Mouse (Mus musculus): ENCODE results near the gene Pde4d.

Gene Pde4d

DNA sequence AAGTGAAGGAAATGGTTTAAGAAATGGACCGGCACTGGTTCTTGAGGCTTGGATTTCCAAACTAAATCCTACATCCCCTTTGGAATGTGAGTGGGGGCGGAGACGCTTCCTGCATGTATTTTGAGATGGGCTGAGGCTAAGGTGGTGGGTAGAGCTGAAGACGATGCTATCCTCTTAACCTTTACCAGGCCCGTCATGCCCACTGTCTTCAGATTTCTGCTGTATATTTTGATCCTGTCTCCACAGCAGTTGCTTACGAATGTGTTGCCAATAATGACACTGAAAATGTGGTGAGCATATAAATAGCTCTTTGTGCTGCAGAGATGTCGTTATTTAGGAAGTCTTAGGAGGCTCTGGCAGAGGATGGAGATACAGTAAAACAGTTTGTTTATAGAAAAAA is 904.3 kb downstream of the Pde4d start:
- DNase-seq (ENCODE audit: extremely low read depth, low read depth, low spot score) = no peak

DNA sequence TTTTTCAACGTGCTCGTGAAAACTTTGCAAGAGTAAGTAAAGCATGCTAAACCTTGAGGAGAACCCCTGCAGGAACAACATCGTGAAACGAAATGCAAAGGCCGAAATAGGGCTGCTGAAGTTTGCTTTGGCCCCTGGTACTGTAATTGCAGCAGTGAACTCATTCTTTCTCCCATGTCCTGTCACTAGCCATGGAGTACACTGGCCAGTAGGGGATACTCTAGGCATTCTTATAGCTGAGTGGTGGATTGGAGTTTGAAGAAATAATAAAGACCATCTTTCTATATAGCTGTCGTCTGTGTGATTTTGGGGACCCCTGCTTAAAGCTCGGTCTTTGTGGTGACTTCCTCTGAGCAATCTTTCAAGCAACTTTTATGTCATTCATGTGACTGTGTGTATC is 906.5 kb downstream of the Pde4d start:
- no peak for DNase-seq (ENCODE audit: extremely low read depth, low read depth, low spot score)

DNA sequence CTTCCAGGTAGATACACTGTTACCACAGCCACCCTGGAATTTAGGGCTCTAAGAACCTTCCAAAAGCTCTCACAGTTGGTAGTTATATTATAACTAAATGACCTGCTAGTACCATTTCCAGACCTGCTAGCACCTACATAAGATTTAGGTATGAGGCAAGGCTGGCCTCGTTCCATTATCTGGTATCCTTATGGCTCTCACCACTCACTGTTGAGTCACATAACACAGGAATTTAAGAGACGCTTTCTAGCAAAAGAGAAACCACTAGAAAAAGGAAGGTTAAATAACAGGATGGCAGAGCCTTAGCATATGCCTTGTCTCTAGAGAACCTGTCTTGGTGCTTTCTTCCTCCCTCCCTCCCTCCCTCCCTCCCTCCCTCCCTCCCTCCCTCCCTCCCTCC is 910.2 kb downstream of the Pde4d start:
- DNase-seq (ENCODE audit: extremely low read depth, low read depth, low spot score) = no peak

DNA sequence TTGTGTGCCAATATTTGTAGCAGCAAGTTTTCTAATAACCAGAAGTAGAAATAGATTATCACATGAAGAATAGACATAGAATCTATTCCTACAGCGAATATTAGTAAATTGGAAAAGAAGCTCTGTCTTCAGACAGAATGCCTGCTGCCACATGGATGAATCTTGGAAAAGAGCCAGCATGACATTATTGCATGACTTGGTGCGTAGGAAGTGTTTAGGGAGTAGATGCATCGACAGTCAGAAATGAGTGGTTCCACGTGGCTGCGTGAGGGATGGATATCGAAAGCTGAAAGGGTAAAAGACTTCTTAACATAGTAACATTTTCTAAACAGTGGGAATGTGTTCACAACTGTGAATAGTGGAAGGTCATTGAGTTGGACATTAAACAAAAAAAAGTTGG is 912.6 kb downstream of the Pde4d start:
- no peak for DNase-seq (ENCODE audit: extremely low read depth, low read depth, low spot score)

DNA sequence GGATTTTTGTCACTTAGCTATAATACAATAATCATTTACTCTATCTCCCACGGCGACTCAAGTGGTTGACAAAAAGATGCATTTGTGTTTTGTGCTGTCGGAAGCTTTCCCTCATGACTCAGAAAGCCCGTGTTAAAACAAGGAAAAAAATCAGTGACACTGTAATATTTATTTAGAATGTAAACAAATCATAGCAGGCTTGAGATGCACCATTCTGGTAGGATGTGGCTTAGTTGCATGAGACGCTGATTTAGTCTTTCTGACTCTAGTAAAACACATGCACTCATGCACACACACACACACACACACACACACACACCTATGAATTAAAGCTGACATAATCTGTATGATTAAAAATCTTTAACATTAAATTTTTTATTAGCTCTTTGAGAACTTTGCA is 924.7 kb downstream of the Pde4d start:
- DNase-seq (ENCODE audit: extremely low read depth, low read depth, low spot score) = no peak

DNA sequence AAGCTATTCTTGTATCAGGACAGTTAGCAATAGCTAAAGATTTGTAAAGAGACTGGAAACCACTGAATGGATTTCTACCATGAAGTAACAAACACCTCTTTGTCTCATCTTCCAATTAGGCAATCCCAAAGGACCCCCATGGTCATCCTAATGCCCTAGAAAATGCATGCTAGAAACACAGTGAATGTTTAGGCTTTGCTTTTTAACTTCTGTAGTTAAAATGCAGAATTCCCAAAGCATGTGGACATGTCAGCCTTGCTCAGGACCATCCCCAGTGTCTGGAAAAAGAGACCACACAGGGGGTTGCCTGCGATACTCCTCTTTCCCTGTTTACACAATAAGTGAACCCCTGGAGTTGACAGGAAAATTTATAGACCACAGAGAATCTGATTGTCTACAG is 926.9 kb downstream of the Pde4d start:
- DNase-seq (ENCODE audit: extremely low read depth, low read depth, low spot score) = no peak

DNA sequence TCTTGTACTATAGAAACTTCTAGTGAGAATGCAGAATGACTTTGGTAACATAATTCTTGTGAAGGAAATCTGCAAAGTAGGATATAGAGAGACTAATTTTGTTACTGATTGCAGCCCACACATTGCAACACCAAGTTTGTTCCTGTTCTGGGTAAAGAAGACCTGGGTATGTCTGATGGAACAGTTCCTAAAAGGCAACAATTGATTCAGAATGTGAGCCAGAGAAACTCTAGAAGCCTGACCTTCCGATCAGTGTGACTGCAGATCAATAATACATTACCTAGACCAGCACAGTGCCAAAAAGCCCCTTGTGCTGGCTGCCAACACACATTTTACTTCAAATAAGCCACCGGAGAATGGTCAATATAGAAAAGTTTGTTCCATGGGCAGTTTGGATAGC is 930.4 kb downstream of the Pde4d start:
- DNase-seq (ENCODE audit: extremely low read depth, low read depth, low spot score) = no peak

DNA sequence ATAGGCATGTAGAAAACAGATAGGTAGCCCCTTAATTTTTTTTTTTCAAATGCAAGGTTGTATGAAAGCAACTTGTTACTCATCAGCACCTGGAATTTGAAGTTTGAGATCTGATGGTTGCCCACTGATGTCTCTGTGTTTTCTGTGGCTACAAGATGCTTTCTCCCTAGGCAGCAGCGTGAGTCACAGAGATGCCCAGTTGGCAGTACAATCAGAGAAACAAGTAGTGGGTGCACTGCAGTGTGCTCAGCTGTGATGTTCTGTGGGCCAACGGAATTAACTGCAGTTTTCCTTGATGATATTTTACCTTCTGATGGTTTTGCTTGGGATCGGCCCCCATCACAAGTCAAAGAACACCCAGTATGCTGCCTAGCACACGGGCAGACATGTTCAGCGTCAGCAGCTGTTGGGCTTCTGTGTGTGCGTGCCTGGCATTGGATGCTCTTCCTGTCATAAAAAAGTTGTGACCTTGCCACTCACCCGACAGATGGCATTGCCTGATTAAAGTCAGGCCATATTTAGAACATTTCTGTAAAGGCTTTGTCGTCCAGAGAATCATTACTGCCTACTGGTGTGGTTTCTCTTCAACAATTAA is 939.0 kb downstream of the Pde4d start:
- DNase-seq (ENCODE audit: extremely low read depth, low read depth, low spot score) = no peak

DNA sequence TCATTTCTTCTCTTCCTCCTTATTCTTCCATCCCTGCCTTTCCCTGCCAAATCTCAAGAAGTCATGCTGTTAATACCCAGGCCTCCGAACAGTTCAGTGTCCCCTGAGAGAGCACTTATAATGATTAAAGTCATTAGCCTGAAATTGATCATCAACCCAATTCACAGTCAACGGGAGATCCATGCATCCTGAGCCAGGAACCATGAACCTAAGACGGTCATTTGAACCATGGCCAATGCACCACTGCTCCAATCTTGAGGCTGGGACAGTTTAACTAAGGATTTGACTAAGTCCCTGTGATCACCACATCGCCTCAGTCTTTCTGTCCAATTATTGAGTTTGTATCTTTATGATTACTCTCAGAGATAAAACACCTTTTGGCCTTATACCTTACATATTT is 952.6 kb downstream of the Pde4d start:
- DNase-seq (ENCODE audit: extremely low read depth, low read depth, low spot score) = no peak

DNA sequence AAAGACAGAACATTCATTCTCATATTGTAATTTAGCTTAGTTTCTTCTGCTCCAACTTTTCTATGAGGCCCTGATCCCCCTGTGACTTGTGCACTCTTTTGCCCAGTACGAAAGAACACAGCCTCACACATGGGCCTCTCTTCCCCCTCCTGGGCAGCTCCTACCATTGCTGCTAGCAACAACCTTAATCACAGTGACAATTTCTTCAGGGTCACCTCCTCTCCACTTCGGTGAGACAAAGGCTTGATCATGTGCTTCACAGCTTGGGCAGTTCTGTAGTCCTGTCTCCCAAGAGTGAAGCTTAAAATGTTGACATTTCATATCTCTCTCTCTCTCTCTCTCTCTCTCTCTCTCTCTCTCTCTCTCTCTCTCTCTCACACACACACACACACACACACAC is 953.2 kb downstream of the Pde4d start:
- DNase-seq (ENCODE audit: extremely low read depth, low read depth, low spot score) = no peak

DNA sequence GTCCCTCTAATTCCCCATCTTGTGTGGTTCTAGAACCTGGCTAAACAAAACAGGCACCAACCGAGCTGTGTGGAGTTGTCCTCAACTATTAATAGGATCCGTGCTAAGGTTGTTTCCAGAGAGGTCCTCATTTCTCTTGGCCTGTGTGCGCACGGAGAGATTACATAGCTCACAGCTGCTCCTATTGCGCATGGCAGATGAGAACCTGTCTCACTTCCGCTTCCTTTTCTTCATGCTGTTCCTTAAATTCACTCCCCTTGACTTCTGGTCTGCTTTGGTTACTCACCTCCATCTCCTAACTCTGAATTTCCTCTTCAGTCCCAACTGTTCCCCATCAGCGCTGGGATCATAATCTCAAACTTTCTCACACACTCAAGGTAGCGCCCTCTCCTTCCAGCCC is 956.6 kb downstream of the Pde4d start:
- no peak for DNase-seq (ENCODE audit: extremely low read depth, low read depth, low spot score)

DNA sequence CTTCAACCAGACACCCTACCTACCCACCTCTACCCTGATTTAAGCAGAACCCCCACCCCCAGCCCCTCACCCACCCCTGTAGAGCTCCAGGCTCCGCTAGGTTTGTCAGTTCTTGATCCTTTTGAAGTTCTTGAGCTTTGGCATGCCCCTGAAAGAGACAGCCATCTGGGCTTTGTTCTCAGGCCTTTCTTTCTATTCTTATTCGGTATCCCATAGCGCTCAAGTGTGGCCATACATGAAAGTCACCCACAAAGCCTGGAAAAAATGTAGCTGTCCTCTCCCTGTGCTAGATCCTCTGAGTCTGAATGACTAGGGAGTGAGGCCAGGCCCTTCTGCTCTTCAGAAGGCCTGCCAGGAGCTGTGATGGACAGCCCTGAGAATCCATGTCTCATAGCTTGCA is 957.6 kb downstream of the Pde4d start:
- no peak for DNase-seq (ENCODE audit: extremely low read depth, low read depth, low spot score)

DNA sequence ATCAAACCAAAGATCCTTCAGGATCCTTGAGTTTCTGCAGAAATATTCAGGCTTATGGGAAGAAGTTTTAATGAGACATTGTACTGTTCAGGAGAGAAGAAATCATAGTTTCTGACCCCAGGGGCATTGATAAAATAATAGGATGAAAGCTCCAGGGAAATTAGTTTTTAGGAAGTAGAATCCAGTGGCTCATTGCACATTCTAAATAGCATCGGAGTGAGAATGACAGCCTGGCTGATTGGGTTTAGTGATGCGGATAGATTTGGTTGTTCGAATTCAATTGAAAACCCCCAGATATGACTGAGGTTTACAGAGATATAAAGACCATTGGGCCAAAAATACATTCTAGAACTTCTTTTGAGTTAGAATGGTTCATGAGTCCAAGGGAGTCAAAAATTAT is 970.7 kb downstream of the Pde4d start:
- no peak for DNase-seq (ENCODE audit: extremely low read depth, low read depth, low spot score)

DNA sequence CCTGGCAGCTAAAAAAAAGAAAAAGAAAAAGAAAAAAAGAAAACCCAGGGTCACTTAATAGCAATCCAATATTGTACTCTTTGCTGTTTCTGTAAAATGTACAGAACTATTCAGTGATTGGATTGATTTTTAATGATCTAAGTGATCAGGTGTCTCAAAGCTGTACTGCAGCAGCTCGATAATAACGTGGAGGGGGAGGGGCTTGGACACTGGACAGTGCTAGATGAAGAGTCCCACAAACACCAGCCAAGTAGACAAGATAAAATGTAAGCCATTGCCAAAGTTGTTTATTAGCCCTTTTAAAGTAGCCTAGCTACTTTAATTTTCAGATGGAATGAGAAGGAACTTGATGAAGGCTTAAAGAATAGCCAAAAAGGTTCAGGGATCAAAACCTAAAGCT is 975.2 kb downstream of the Pde4d start:
- DNase-seq (ENCODE audit: extremely low read depth, low read depth, low spot score) = no peak

DNA sequence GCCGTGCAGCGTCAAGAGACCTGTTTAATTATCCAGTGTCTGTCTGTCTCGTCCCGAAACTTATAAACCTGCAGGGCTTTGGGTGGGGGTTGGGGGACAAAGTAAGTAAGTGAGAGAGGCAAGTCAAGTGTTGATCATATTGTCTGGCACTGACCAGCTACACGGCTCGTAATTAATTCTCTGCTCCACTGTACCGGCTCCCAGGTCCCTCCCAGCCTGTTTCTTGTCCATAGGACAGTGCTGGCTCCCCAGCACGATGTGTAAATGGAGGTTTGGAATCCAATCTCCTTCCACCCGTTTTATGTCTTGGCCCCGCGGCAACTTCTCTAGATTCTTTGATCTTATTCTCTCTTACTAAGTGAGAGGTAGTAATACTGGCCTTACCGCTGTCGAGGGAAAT is 975.8 kb downstream of the Pde4d start:
- no peak for DNase-seq (ENCODE audit: extremely low read depth, low read depth, low spot score)

DNA sequence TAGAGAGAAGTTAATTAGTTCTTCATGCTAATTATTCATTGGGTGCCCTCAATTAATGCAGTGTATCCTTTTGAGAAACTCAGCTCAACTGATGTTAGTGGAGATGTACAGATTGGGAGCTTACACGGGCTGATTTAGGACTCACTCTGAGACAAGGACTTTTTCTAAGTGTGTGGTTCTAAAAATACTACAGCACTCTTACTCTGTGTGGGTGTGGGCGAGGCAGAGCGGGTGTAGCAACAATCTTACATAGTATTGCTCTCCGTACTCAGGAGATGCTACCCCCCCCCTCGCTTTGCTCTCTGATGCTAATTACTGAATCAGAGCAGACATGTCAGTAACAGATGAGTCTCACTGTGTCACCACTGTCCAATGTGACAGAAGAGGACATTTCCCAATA is 976.3 kb downstream of the Pde4d start:
- no peak for DNase-seq (ENCODE audit: extremely low read depth, low read depth, low spot score)

DNA sequence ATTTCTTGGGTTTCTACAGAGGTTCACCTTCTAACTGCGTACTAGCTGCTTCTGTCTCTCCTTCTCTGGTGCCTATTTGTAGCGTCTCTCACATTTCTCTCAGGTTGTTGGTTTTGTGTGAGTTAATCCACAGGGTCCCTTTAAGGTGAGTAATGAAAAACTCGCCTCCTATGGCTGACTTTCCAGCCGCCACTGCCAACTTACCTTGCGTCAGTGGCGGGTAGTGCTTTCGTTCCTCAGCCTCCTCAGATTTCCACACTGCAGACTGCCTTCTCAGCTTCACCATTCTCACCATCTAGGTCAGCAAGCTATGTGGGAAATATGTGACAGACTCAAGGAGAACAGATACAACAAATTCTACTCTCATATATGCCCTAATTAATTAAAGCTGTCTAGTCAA is 977.8 kb downstream of the Pde4d start:
- no peak for DNase-seq (ENCODE audit: extremely low read depth, low read depth, low spot score)

DNA sequence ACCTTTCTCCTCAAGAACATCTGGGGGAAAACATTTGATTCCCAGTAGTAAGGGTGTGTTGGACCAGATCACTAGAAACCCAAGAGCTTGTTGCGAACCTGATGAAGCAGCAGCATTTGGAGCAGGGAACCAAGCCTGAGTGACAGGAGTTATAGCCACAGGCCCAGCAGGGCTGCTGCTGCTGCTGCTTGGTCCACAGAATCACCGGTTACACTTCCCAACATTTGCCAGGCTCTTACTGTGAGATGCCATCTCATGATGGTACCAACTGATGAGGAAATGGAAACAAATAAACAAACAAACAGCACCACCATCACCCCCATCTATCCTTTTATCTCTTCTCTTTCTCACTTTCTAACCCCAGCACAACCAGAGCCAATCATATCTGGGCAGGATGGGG is 979.8 kb downstream of the Pde4d start:
- no peak for DNase-seq (ENCODE audit: extremely low read depth, low read depth, low spot score)

DNA sequence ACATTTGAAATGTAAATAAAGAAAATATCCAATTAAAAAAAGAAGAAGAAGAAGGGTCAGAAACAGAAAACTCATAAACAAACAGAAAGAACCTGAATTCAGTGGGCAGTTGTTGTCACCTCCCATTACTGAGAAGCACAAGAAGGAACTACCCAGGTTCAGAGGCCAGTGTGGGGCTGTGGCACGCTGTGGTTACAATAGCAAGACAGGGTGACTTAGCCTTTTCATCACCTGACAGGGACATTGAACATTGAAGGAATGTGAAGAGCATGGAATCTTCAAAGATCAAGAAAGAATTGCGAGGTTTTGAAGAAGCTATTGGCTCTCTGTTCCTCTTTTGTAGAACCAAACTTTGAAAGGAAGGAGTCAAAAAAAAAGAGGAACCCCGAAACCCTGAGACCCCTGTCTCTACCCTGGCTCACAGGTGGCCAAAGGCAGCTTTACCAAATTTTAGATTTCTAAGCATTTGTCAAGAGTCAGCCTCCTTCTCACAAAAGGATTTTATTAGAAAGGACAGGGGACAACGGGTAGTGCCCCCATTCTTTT is 987.6 kb downstream of the Pde4d start:
- DNase-seq (ENCODE audit: extremely low read depth, low read depth, low spot score) = no peak

DNA sequence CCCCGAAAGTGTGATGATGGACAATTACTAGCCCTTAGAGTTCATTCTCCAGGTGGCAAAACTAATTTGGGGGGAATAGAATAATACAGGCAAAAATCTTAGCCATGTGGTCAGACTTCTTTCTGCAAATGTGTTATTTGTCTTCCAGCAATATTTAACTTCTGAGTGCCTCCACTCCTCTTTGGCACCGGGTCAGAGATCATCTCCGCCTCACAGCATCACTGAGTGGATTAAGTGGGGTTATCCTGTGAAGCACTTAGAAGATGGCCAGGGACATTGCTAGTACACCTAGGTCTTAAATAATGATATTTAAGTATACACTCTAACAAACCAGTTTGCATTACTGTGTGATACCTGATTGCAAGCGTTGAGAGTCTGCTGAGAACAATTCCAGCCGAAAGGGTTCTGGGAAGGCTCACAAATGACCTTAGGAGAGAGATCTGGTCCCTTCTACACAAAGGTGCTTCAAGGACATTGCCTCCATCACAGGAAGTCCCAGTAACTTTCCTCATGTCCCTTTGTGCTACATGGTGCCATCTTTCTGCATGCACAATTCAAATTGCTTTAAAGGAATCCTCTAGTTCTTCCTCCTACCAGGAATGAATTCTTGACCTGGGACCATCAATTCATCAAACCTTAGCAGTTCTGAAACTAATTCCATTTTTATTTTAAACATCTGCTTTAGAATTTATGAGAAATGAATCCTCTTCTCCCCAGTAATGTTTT is 989.9 kb downstream of the Pde4d start:
- DNase-seq (ENCODE audit: extremely low read depth, low read depth, low spot score) = no peak

DNA sequence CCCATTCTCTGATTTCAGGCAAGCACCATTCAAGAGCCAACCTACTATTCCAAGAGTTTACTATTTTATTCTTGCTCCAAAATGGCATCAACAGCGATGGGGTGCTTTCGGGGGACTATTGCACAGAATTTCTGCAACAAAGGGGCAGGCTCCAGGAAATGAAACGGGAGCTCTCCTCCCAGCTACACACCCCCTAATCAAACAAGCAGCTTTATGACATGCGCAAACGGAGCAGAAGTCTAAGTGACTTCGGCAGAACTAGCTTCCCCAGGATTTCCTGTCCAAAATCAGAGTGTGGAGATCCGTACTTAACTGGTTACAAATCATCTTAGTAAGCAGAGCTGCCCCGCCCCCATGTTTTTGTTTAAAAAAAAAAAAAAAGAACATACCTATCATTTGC is 990.6 kb downstream of the Pde4d start:
- DNase-seq (ENCODE audit: extremely low read depth, low read depth, low spot score) = no peak

DNA sequence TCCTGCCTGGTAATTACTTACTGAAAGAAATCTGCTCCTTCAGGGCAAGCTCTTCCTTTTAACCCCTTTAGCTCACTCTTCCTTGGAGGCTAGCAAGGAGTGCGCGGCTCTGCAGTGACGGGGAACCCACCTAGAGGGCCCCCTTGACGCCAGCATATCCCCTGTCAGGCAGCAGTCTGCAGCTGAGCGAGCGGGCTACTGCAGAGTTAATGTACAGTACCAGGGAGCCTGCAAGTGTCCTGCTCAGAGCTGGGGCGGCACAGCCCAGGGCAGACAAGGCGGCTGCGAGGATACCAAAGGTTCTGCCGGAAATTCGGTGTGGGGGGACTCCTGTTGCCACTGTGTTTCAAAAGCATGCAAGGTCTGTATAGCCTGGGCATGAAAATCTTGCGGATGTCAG is 991.1 kb downstream of the Pde4d start:
- DNase-seq (ENCODE audit: extremely low read depth, low read depth, low spot score) = no peak

DNA sequence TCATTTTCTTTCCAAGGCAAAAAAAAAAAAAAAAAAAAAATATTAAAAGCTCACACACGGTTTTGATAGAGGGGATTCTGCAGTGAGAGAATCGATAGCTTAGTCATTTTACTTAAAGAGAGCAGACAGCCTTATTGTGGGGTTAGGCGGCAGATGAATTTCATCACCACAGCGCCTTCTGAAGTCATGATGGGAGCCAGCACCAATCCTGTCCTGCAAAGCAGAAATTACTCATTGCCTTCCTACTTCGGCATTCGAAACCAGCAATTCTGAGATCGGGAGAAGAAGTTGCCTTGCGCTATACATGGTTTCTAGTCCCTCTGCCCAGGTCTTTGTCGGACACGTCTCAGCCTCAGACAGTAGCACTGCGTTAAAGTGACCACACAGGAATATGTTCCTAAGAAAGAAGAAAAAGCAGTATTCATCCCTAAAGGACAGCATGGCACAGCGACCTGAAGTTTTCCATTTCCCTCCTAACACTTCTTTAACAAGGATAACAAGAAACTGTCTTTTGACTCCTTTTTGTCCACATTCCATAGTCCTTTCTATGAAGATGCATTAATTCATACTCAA is 991.7 kb downstream of the Pde4d start:
- no peak for DNase-seq (ENCODE audit: extremely low read depth, low read depth, low spot score)
